Mouse (Mus musculus) stomach, postnatal 0 days (tissue): ENCODE measurements around the gene Drd4. TPM values are rescaled to one million over a fixed set of nuclear protein-coding genes. Genes with fewer than 3 reads are reported as not detected.

Source experiments
- ATAC-seq: fragments of 200-750 bp; cut with Nextera tagmentation; 2 replicates; pipeline ENCODE4 v1.8.0; 2017; ENCODE audit not compliant: low FRiP score, low TSS enrichment
- DNase-seq: peaks from one replicate; pipeline ENCODE4 v3.0.0-alpha.2; 2016; ENCODE audit warnings: low spot score
- H3K27ac ChIP-seq: fragments of 300-500 bp; sonication (generic); replicated peaks from 2 replicates; pipeline ENCODE4 v1.5.1; 2014; ENCODE audit warnings: mild to moderate bottlenecking, control low read depth
- H3K27me3 ChIP-seq: fragments of 300-500 bp; sonication (generic); 2 replicates; pipeline ENCODE4 v1.6.1; 2014; ENCODE audit warnings: low read length; ENCODE audit not compliant: control insufficient read depth, insufficient read depth
- H3K36me3 ChIP-seq: fragments of 300-500 bp; sonication (generic); 2 replicates; pipeline ENCODE4 v1.6.1; 2014; ENCODE audit warnings: low read length, mixed read lengths; ENCODE audit not compliant: control insufficient read depth, insufficient read depth
- H3K4me1 ChIP-seq: fragments of 300-500 bp; sonication (generic); replicated peaks from 2 replicates; pipeline ENCODE4 v1.6.1; 2014; ENCODE audit warnings: antibody characterized with exemption; ENCODE audit not compliant: control insufficient read depth, insufficient read depth
- H3K4me2 ChIP-seq: fragments of 300-500 bp; sonication (generic); replicated peaks from 2 replicates; pipeline ENCODE4 v1.6.1; 2014; ENCODE audit warnings: low read depth, mild to moderate bottlenecking, control low read depth, moderate library complexity
- H3K4me3 ChIP-seq: fragments of 300-500 bp; sonication (generic); 2 replicates; pipeline ENCODE4 v1.5.1; 2014; ENCODE audit warnings: low read depth, low read length, control low read depth
- H3K9ac ChIP-seq: fragments of 300-500 bp; sonication (generic); 2 replicates; pipeline ENCODE4 v1.6.1; 2014; ENCODE audit warnings: mild to moderate bottlenecking, low read length, control low read depth, mixed read lengths
- H3K9me3 ChIP-seq: fragments of 300-500 bp; sonication (generic); 2 replicates; pipeline ENCODE4 v1.6.1; 2016; ENCODE audit warnings: low read length; ENCODE audit not compliant: control insufficient read depth
- CTCF ChIP-seq: IDR thresholded peaks from 2 replicates; pipeline ENCODE4 v1.5.1; 2016; ENCODE audit warnings: antibody characterized with exemption, low read depth, mild to moderate bottlenecking, moderate library complexity
- EP300 ChIP-seq: optimal IDR thresholded peaks from 2 replicates; pipeline ENCODE3; 2016; ENCODE audit warnings: antibody characterized with exemption
- WGBS: fragments of 180-500 bp; shearing (Covaris S2); extraction: QIAGEN DNeasy Blood & Tissue Kit; methylation state at CpG from one replicate; pipeline ENCODE4 v1.1.7; 2014; 5-methylcytosine and 5-hydroxymethylcytosine counted together
- polyA plus RNA-seq: library from polyadenylated mRNA; unstranded; fragments of >200 nt; fragmentation: Nextera tagmentation; extraction: Ambion mirVana; gene quantifications from 2 replicates; pipeline ENCODE4 v1.2.1, GENCODE M21; 2015

Drd4 gene
- polyA plus RNA-seq, 1 experiment from 2014 or later = 0.06 TPM

- H3K27me3 ChIP-seq = no peaks in the 10 kb centered on the region
- peak within 1 kb of the TSS; percentile 99 for H3K27ac ChIP-seq
- under 1% methylated on average over 96 of the region's 105 CpGs for WGBS
- H3K9ac ChIP-seq = peak within 1 kb of the TSS; percentile 92
- H3K4me1 ChIP-seq = peaks cover 9% of the 10 kb centered on the region
- peaks cover 2% of the 10 kb centered on the region; the same call in 1 of the 2 replicates for H3K36me3 ChIP-seq
- no peak; the same call in 1 of the 2 replicates for TF ChIP-seq CTCF
- no peak for TF ChIP-seq EP300
- DNase-seq (peak; percentile 99), ATAC-seq (peak; percentile 95)
- no peaks in the 10 kb centered on the region for H3K9me3 ChIP-seq
- peak within 1 kb of the TSS; percentile 63 for H3K4me3 ChIP-seq
- H3K4me2 ChIP-seq = peak within 1 kb of the TSS; percentile 97
Measured at GRCm38 (mm10) chr7:141327469-141328372, 35.9 kb downstream of the Drd4 start, which contains the start of the genes Deaf1 and Tmem80. TSS of gene Deaf1 (minus strand) at chr7:141327690. TSS of gene Tmem80 (plus strand) at chr7:141327739.

DNA sequence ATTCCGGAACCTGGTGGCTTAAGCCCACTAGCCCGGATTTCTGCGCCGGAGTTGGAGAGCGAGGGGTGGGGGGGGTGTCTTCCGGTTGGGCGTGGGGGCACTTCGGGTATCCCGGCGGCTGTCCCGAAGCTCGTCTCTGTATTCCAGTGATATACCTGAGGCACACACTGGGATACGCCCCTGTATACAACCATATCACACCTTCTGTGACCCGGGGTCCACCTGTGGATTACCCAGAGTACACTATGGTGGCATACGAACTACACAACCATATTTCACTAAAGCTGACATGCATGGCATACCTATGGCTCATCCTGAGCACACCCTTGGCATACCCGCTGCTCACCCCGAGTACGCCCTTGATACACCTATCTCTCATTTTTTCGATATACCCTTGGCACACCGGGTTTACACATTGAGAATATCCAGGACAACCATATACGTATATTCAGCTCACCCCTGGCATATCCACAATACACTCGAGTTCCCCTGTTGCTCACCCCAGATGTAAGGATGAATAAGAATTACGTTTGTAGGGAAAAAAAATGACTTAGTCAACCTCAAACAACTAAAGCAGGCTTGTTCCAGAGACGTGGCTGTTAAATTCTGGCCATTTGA lies 36.7 kb downstream of the Drd4 start:
- DNase-seq (no peak), ATAC-seq (peak; percentile 22)
- Histone ChIP-seq H3K4me1 (peaks cover 9% of the 10 kb centered on the region), H3K27ac (peak overlapping the region; percentile 99), H3K9me3 (no peaks in the 10 kb centered on the region), H3K4me3 (peak overlapping the region; percentile 63), H3K4me2 (peak overlapping the region; percentile 97), H3K9ac (peak overlapping the region; percentile 92), H3K27me3 (no peaks in the 10 kb centered on the region), H3K36me3 (0 out of 2 replicates have a peak, but pooled peaks cover 3% of the 10 kb centered on the region)
- 16% methylated on average over 21 of the region's 24 CpGs for WGBS
- TF ChIP-seq EP300 (no peak), CTCF (no peak)

- H3K4me2 ChIP-seq = no peak overlapping the region
- no peak overlapping the region for H3K4me3 ChIP-seq
- no peak for DNase-seq
- TF ChIP-seq CTCF (no peak), EP300 (no peak)
- H3K27me3 ChIP-seq = no peaks in the 10 kb centered on the region
- ATAC-seq = no peak
- no peaks in the 10 kb centered on the region for H3K9me3 ChIP-seq
- H3K27ac ChIP-seq = no peak overlapping the region
- H3K4me1 ChIP-seq = peaks cover 9% of the 10 kb centered on the region
- no peak overlapping the region for H3K9ac ChIP-seq
- 0 out of 2 replicates have a peak, but pooled peaks cover 3% of the 10 kb centered on the region for H3K36me3 ChIP-seq
Measured at GRCm38 (mm10) chr7:141330706-141331105, 38.9 kb downstream of the Drd4 start.

DNA sequence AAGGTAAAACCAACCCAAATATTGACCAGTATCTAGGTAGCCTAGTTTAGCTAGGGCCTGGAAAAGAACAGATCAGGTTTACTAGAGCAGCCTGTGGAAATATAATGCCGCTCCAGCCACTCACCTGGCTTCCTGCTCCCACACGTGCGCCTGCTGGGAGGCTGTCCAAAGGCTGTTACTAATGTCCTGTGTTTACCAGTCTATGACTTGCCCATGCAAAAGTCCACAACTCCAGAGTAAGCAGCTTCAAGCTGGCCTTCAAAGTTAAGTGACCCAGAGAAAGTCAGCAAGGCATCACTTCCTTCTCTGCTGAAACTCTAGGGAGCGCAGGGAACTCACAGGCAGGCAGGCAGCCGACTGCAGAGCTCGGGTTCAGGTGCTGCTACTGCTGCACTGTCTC lies 40.2 kb downstream of the Drd4 start:
- peak overlapping the region; percentile 70 for H3K27ac ChIP-seq
- H3K4me1 ChIP-seq = peaks cover 1% of the 10 kb centered on the region
- H3K4me2 ChIP-seq = no peak overlapping the region
- peak overlapping the region; percentile 43; the same call in 1 of the 2 replicates for H3K9ac ChIP-seq
- H3K9me3 ChIP-seq = no peaks in the 10 kb centered on the region
- WGBS = 53% methylated on average over 6 of the region's 6 CpGs
- H3K27me3 ChIP-seq = no peaks in the 10 kb centered on the region
- no peak for TF ChIP-seq EP300
- no peak for TF ChIP-seq CTCF
- DNase-seq (peak; percentile 76), ATAC-seq (peak; percentile 36)
- no peak overlapping the region for H3K4me3 ChIP-seq
- 0 out of 2 replicates have a peak, but pooled peaks cover 3% of the 10 kb centered on the region for H3K36me3 ChIP-seq

- no peak overlapping the region for H3K27ac ChIP-seq
- no peak overlapping the region for H3K4me2 ChIP-seq
- 0 out of 2 replicates have a peak, but pooled peaks cover 3% of the 10 kb centered on the region for H3K36me3 ChIP-seq
- H3K4me3 ChIP-seq = no peak overlapping the region
- WGBS = 86% methylated on average over 2 of the region's 2 CpGs
- ATAC-seq = no peak
- DNase-seq = no peak
- TF ChIP-seq CTCF (no peak; the same call in 1 of the 2 replicates), EP300 (no peak)
- no peaks in the 10 kb centered on the region for H3K9me3 ChIP-seq
- no peak overlapping the region for H3K9ac ChIP-seq
- no peaks in the 10 kb centered on the region for H3K4me1 ChIP-seq
- H3K27me3 ChIP-seq = no peaks in the 10 kb centered on the region
Measured at GRCm38 (mm10) chr7:141335044-141335579, 43.3 kb downstream of the Drd4 start.
